Mouse (Mus musculus): ENCODE measurements around the gene Nrxn2. TPM values are rescaled to one million over a fixed set of nuclear protein-coding genes. Genes with fewer than 3 reads are reported as not detected.
A peak's percentile ranks its signal among the peaks of the same experiment; 100 is the strongest.

The Nrxn2 gene
- total RNA-seq, 2 experiments from 2014 or later, result 695 to 758 TPM

DNA sequence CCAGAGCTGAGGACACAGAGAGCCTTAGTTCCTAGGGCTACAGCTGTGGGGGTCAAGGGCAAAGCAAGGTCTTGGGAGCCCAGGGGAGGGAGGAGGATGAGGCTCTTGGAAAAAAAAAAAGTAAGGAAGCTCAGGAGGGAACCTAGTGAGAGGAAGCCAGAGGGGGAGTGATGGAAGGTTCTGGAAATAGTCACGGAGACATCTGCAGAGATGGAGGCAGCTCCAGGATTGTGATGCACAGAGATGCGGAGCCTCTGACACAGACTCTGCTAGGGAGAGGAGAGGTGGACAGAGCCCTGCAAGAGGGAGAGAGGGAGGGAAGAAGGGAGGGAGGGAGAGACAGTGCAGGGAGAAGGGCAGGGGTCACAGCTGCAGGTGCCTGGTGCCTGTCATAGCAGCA, 92.0 kb downstream of the Nrxn2 start:
- intact Hi-C loops (cut with DNase I), result no loop called here
- DNase-seq, result no peak

- intact Hi-C loops (cut with DNase I), result no loop called here
- DNase-seq, result no peak
Observed at GRCm38 (mm10) chr19:6513389-6514139, 95.0 kb downstream of the Nrxn2 start.

DNA sequence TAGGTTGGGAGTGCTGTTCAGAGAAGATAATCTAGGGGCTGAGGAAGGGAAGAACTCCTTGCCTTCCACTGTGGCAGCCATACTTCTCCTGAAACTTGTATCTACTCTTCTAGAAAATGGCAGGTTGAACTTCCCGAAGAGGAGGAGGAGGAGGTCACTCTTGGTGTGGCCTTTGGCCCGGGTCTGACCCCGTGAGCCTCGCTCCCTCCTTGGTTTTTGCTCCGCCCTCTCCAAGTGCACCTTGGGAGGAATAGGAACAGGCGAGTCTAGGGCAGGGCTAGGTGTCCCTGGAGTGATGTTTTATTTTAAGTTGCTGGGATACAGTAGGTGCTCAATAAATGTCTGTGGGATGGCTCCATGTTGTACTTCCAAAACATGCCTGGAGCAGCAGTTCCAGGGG, 96.4 kb downstream of the Nrxn2 start:
- intact Hi-C loops (cut with DNase I), result no loop called here
- no peak for DNase-seq

- intact Hi-C loops (cut with DNase I), result no loop called here
- DNase-seq, result no peak
Observed at GRCm38 (mm10) chr19:6515448-6515847, 96.9 kb downstream of the Nrxn2 start.

DNA sequence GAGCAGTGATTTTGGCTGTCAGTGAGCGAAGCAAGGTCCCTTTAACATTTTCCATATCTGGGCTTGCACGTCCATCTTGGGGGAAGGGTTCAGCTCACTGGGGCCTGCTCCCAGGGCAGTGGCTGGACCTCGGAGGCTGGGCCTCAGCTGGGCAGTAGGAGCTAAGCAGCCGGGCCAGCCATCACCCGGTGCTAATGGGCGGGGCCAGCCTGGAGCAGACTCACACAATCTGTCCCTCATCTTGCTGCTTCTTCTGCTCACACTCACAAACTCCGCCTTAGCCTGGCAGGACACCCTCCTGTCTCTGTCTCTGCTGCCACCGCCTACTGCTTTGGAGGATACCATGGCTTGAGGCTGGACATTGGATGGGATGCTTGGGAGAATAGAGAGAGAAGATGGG, 97.6 kb downstream of the Nrxn2 start:
- intact Hi-C loops (cut with DNase I), result no loop called here
- DNase-seq, result no peak

DNA sequence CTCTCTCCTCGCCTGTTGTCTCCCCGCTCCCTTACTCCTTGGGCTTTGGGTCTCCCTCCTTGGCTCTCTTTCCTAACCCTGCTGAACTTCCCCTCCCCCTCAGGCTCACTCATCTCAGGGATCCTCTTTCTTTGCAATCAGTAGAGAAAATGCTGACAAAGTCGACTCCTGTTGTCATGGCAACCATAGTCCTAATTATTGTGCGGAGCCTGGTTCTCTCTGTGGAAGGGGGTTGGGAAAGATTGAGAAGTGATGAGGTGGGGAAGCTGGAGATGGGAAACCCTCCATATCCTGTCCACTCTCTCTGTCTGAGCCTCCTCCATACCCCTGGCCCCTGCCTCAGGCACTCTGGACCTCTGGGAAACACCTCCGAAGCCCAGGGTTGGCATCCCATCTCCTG, 100.1 kb downstream of the Nrxn2 start:
- DNase-seq, result no peak
- intact Hi-C loops (cut with DNase I), result no loop called here

- intact Hi-C loops (cut with DNase I), result no loop called here
Observed at GRCm38 (mm10) chr19:6519483-6519882, 101.0 kb downstream of the Nrxn2 start.

DNA sequence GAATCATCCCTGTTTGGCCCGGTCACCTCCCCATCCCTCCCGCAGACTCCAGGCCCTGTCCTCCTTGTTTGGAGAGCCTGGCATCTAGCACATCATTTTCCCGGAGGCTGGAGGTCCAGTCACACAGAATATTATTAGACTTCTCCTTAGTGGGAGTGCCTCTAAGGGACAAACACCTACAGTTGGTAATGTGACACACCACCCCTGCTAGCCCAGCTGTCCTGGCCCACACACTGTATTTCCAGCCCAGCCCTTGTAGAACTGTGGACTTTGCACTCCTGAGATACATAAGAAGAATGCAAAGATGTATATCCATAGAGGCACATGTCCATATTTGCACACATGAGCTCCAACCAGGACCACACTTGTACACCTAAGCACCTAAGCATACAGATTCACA, 103.1 kb downstream of the Nrxn2 start:
- intact Hi-C loops (cut with DNase I), result no loop called here

More at GRCm38 (mm10) chr19:6519483-6519882, 101.0 kb downstream of the Nrxn2 start:
- no peak for DNase-seq

DNA sequence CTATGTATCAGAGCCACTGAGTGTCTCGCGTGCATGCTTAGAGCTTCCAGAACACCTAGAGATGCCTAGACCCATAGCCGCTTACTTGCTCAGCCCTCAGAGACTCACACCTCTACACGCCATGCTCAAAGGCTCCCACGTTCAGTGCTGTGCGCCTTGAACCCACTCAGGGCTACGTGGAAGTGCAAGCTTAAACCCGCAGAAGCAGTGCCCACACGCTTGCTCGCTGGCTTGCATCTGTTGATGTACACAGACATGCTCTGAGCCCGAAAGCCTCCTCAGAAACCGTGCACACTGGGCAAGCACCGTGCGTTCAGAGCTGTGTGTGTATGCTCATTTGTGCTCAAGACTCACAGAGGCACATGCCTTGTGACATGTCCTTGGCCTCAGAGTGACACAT, 103.8 kb downstream of the Nrxn2 start:
- intact Hi-C loops (cut with DNase I), result no loop called here

More for the DNA sequence above, 103.1 kb downstream of the Nrxn2 start:
- no peak for DNase-seq

DNA sequence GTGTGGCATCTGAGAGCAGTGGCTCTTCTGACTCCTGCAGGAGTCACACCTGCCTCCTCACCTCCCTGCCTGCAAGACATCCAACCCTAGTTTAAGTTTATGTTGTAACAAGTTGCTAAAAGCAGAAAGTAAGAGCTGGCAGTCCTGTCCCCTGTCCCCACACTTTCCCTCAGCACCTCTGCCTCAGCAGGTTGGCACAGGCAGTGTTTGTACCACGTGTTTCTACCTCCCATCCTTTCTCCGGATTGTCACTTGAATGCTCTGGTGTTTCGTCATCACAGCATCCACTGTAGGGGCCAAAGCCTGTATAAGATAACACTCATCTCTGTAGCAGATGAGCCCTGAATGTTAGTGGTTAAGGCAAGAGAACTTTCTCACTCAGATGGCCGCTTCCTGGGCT, 106.5 kb downstream of the Nrxn2 start:
- no peak for DNase-seq

More for the DNA sequence above, 103.8 kb downstream of the Nrxn2 start:
- DNase-seq, result no peak

DNA sequence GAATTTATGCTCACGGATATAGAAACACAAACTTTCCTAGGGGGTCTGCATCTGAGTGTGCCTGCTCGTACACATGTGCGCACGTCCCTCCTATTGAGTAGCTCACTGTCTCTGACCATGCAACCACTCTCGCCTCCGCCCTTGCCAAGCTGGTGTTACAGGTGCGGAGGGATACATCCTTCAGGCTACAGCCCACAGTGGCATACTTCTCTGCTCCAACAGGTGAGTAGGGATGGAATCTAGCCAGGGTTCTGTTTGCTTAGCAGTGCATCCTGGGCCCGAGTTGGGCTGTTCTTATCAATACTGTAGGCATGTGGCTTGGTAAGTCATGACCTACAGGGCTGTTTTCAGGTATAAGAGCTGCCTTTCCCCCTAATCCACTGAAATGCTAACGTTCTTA, 107.5 kb downstream of the Nrxn2 start:
- no peak for DNase-seq
- intact Hi-C loops (cut with DNase I), result no loop called here

More for the DNA sequence above, 106.5 kb downstream of the Nrxn2 start:
- intact Hi-C loops (cut with DNase I), result no loop called here

DNA sequence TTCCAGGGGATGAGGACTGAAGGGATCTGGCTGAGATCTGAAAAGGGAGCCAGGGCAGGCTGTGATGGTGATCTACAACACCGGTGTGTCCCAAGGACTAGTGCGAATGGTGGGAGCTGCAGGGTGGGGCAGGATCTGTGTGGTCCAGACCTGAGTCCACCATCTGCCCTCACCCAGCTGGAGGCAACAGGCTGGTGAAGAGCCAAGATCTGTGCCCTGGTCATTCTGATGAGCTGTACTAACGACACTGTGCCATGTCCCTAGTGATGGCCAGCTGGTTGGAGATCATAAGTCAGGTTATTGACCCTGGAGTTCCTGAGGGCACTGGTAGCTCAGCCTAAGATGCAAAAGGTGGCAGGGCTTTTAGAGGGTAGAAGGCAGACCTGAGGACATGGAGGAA, 108.9 kb downstream of the Nrxn2 start:
- DNase-seq, result peak; percentile 83
- intact Hi-C loops (cut with DNase I), result no loop called here

- DNase-seq, result peak; percentile 91
- intact Hi-C loops (cut with DNase I), result no loop called here
Observed at GRCm38 (mm10) chr19:6527839-6528531, 109.5 kb downstream of the Nrxn2 start.

DNA sequence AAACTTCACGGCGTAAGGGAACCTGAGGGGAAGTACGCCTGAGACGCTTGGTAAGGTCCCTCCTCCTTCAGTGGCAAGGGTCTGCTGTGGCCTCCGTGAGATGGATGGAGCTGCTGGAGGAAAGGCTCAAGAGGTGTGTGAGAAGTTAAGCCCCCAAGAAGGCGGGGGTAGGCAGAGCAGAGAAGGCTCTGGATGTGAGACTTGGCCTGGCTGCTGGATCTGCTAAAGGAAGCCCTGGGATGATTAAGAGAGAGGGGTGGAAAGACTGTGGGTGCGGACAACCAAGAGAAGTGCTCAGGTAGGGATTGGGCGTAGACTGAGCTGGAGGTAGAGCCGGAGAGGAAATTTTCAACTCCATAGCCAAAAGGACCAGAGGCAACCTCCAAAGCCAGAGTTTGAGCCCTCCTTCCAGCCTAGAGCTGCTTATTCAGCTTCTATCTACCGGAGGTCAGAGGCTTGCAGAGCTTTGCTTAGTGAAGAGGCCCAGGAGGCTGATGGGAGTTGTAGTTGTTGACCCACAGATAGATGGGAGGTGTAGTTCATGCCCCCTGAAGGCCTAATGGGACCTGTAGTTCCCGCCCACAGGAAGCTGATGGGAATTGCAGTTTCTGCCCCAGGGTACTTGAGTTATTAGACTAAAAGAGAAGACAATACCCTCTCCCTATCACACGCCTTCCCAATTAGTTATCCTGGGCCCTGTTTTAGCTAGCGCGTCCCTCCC, 110.9 kb downstream of the Nrxn2 start:
- peak; percentile 50 for DNase-seq
- intact Hi-C loops (cut with DNase I), result no loop called here

DNA sequence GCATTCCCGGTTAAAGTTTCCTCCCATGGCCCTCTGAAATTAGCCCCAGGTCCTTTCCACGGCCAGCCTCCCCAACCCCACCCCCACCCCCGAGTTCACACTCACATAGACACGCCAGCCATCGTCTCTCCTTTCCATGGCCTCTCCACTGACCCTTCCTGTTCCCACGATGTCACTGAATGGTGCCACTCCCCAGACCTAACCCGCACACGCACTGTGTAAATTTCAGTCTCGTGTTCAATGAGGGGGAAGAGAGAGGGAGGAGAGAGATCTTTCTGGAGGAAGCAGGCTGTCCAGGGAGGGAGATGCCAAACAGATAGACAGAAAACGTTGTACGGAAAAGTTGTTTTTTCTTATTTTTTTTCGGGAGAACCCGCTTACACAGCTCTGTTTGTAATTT, 111.8 kb downstream of the Nrxn2 start:
- DNase-seq, result no peak

DNA sequence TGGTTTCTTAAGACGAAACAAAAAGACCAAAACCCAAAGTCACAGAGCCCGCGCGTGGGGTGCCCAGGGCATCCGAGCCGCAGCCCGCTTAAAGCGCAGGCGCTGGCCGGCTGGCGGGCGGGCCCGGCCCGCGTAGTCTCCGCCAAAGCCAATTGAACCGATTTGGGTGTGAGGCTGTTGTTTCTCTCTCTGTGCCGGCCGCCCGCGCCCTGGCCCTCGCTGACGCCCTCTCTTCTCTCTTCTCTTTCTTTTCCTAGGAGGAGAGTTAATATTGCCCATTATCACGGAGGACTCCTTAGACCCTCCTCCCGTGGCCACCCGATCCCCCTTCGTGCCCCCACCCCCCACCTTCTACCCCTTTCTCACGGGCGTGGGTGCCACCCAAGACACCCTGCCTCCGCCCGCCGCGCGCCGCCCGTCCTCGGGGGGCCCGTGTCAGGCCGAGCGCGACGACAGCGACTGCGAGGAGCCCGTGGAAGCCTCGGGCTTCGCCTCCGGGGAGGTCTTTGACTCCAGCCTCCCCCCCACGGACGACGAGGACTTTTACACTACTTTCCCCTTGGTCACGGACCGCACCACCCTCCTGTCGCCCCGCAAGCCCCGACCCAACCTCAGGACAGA, 112.6 kb downstream of the Nrxn2 start:
- intact Hi-C loops (cut with DNase I), result no loop called here
- DNase-seq, result peak; percentile 55

More for the DNA sequence above, 111.8 kb downstream of the Nrxn2 start:
- intact Hi-C loops (cut with DNase I), result no loop called here

DNA sequence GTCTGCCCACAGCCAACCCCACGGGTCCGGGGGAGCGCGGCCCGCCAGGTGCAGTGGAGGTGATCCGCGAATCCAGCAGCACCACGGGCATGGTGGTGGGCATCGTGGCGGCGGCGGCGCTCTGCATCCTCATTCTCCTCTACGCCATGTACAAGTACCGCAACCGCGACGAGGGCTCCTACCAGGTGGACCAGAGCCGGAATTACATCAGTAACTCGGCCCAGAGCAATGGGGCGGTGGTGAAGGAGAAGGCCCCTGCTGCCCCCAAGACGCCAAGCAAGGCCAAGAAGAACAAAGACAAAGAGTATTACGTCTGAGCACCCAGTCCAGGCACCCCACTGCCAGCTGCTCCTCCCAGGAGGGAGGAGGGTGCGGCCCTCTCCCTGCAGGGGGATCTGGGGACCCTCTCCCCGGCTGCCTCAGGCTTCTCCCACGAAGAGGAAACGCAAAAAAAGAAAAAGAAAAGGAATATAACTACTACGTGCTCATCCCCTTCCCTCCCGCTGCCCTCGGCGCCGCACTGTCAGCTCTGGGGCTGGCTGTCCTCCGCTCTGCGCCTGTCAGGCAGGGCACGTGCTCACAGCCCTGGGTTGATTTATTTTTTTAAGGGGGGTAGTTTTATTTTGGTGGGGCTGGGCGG, 113.4 kb downstream of the Nrxn2 start:
- intact Hi-C loops (cut with DNase I), result no loop called here
- peak; percentile 47 for DNase-seq

DNA sequence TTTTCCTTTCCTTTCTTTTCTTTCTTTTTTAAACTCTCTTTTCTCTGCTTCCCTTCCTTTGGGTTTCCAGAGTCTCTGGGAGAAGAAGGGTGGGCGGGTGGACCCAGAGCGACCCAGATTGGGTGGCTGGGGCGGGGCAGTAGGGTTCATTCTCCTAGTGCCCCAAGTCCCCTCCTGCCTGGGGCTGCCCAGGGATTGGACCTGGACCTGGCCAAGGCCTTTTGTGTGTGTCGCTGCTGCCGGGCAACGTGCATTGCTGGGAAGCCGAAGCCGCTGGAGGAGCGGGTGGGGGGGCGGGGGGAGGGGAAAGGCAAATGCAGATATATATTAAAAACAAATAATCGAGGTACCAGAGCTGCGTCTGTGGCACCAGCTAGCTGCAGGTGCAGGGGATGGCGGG, 114.1 kb downstream of the Nrxn2 start:
- DNase-seq, result peak; percentile 49
- intact Hi-C loops (cut with DNase I), result no loop called here

DNA sequence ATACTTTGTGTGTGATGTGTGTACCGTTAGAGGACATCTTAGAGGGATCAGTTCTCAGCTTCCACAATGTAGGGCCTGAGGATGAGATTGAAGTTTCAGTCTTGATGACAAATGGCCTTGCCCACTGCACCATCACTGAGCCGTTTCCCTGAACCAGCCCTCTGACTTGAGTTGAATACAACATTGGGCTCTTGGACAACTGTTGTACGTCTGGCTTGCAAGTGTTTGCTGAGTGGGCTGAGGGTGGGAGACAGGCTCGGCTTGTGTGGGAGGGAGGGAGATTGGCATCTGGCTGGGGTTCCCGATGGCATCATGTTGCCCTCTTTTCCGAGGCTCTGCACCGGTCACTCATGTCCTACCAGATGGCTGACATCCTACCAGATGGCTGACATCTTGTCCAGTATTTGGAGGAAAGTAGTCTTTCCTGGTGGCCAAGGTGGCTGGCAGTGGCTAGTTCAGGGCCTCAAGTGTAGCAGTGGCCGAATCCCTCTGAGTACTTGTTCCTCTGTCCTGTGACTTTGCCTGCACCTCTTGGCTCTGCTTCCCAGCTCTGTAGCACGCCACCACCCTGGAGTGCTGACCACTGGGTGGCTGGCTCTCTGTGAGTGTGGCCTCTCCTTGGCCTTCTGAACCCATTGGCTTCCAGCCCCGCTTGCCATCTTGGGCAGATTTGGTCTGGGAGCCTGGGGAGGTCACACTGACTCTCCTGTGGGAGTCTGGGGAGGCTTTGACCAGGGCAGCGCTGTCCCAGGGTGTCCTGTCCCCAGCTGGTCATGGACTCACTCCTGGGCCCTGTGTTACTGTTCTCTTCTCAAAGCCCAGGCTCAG, 115.0 kb downstream of the Nrxn2 start:
- DNase-seq, result peak; percentile 54
- intact Hi-C loops (cut with DNase I), result no loop called here

DNA sequence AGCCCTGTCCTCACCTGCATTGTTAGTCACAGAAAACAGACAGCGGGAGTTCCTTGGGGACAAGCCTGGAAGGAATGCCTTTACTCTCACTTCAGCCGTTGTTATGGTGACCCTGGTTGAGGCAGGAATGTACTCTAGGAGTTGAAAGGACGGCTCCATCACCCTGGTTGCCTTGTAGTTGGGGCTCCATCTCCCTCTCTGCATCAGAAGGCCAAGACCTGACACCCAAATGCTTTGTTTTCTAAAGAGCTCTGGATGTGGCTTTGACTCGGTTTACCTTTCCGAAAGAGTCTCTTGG, 115.5 kb downstream of the Nrxn2 start:
- intact Hi-C loops (cut with DNase I), result no loop called here
- no peak for DNase-seq

Data from left cerebral cortex, postnatal 4 days (tissue).